Mouse (Mus musculus) brain, embryonic 14.5 days (tissue): ENCODE data around the gene Nudt22. TPM values are rescaled to one million over a fixed set of nuclear protein-coding genes. Genes with fewer than 3 reads are reported as not detected.
A peak's percentile ranks its signal among the peaks of the same experiment; 100 is the strongest.

Experiments
- DNase-seq: peaks from one replicate; pipeline ENCODE4 v3.0.0-alpha.2; 2011; ENCODE audit warnings: low read depth
- CTCF ChIP-seq: fragments of 200-500 bp; IDR thresholded peaks from 2 replicates; pipeline ENCODE4 v1.5.1; 2012; ENCODE audit warnings: inconsistent platforms, mild to moderate bottlenecking, moderate library complexity, borderline replicate concordance; ENCODE audit not compliant: insufficient read depth, insufficient read length; ENCODE audit errors: extremely low read depth
- POLR2A ChIP-seq: fragments of 200-500 bp; IDR thresholded peaks from 2 replicates; pipeline ENCODE4 v1.6.1; 2012; ENCODE audit warnings: mild to moderate bottlenecking, inconsistent platforms, borderline replicate concordance; ENCODE audit not compliant: poor library complexity, insufficient read depth, insufficient read length, severe bottlenecking; ENCODE audit errors: extremely low read depth
- polyA plus RNA-seq: library from polyadenylated mRNA; depleted of rRNA; stranded (reverse); fragments of >200 nt; gene quantifications from 2 replicates; pipeline ENCODE4 v1.2.3, GENCODE M21; 2012

The Nudt22 gene
- polyA plus RNA-seq, 1 experiment = 15.4 TPM

DNA sequence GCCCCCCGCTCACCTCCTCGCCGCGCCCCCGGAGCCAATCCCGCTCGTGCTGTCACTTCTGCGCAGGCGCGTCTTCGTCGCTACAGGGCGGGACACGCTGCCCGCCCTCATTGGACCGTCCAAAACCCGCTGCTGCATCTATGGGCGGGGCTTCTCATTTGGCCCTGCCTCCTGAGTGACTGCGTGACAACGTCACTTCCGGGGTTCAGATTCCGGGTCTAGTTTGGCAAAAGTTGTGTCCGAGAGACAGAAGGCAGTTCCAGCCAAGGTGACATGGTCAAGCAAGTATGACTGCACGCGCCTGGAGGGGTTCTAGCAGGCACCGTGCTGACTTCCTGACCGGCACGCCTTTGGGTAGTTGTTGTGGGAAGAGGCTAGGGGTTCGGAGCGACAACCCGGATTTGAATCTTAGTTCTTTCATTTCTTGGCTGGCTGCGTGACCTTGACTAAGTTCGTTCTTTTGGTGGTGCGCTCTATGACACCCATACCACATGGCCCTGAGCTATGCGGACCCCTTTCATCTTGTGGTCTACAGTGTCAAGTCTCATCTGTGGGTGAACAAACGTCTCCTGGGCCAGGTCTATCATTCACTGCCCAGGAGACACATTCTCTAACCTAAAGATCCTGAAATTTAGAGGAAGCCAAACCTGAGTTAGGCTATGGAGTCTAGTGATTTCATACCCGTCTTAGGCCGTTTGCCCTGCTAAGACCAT is 15.4 kb downstream of the Nudt22 start, which contains the start of gene Fkbp2:
Gene Fkbp2, minus strand, starts transcription at position 121 of the 713 bp plus-strand sequence.
- peak; percentile 99 for DNase-seq
- TF ChIP-seq CTCF (no peak), POLR2A (no peak)

DNA sequence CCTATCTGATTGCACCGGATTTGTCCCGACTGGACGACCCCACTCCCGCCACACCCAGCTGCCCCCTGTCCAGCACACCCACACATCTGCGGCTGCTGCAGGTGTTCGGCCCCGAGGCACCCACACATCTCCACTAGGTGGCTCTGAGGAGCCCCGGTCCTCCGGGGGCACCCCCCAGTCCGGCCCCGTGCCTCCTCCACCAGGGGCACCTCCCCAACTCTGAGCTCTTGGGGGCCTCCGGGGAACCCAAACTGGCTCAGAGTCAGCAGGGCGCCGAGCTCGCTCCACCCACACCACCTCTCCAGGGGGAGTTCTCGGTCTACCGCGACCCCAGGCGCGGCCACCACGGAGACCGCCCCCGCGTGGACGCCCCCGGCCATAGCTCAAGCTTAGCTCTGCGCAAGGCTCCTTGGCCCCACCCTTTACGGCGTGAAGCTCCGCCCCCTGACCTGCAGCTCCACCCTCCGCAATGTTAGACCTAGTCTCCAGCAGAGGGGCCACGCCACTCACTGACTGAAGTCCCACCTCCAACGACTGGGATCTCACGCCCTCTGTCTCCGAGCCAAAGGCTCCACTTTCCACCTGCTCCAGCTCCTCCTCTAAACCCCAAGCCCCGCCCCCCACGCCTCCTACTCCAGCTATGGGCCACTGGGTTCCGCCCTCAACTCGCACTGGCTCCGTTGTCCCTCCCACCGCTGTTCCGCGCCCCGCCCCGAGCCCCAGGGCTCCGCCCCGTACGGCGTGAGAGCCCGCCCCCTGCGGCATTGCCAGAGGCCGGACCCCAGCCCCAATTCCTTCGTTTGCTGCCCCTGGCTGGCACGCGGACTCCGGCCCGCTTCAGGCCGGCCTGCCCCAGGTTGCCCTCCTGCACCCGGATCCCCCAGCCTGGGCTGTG is 16.2 kb downstream of the Nudt22 start:
- TF ChIP-seq POLR2A = peak; percentile 68
- TF ChIP-seq CTCF = peak; percentile 65
- DNase-seq = peak; percentile 99

DNA sequence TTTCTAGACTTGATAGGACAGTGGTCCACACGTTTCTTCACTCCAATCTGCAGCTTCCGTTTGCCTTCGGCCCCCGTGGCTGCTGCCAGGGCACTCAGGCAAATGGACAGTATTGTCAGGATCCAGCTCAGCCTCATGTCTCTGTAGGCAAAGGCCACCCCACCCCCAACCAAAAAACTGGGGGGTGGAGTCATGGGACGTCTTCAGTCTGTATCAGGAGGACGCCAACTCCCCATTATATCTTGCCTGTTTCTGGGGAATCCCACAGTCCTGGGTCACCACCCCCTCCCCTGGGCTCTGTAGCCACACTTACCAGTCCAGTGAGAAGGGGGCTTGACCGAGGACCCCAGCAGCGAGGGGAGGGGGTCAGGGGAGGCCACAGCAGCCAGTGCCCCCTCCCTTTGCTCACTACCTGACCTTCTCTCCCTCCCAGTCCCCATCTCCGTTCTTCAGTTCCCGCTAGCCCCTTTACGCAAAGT is 16.9 kb downstream of the Nudt22 start:
- DNase-seq = peak; percentile 18
- TF ChIP-seq POLR2A (no peak), CTCF (no peak)

DNA sequence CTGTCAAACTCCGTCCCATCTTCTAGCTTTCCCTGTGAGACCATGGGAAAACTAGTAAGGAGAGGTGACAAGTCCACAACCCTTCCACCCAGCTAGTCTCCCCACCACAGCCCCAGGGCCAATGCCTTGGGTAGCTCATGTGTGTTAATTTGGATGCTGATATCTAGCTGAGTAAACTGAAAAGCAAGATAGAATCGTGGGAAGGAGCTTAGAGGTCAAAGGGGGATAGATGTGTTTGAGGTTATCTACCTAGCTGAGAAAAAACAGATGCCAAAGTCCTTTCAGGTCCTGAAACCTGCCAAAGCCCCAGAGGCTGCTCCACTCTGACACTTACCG is 17.3 kb downstream of the Nudt22 start:
- TF ChIP-seq POLR2A (no peak), CTCF (no peak)
- DNase-seq = no peak

GRCm38 (mm10) chr19:6977759-6978638 is 17.9 kb downstream of the Nudt22 start:
- TF ChIP-seq POLR2A = no peak
- no peak for TF ChIP-seq CTCF
- no peak for DNase-seq

GRCm38 (mm10) chr19:6975537-6976521 is 20.1 kb downstream of the Nudt22 start, which contains the start of gene Plcb3:
Plcb3 (minus strand) TSS chr19:6976470.
- TF ChIP-seq CTCF (peak; percentile 50), POLR2A (0 out of 2 replicates have a peak, but pooled peaks have one; percentile 11)
- DNase-seq = peak; percentile 95

DNA sequence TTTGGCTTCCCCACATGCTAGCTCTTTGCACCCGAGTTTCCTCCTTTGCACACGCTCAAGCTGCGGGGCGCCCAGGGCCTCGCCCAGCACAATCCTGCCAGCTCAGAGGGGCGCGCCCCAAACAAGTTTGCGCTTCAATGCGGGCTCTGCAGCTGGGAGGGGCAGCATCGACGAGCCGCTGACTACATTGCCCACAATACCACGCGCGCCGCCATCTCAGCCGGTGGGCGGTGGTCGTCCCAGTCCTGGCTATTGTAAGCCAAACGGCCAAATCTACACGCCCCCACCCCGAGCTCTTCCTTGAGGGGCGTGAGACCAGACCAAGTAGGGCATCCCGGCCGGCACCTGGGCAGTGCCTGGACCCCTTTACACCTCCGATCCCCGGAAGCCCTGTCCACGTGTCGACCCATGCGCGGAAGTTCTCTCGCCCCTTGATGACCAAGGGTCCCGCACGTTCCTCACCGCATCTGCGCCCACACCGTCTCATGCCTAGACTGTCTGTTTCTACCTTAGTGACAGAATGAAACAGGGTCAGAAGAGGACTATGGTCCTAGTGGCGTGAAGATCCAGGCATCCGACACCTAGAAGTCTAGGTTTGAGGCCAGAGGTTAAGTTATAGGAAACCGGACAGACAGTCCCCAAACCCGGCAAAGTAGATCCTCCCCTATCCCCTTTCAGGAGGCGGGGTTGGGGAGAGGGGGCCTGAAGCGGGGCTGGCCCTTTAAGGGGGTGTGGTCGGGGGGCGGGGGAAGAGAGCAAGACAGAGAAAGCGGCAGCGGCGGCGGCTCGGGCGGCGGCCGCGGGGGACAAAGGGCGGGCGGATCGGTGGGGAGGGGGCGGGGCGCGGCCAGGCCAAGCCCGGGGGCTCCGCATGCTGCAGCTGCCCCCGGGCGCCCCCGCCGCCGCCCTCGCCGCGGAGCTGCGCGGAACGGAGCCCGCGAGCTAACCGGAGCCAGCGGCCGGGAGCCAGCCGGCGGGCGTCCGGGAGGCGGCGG is 21.4 kb downstream of the Nudt22 start, which contains the start of gene Ppp1r14b:
Gene Ppp1r14b, plus strand, starts transcription at position 758 of the 995 bp plus-strand sequence.
- no peak for TF ChIP-seq CTCF
- peak; percentile 19; the same call in 1 of the 2 replicates for TF ChIP-seq POLR2A
- peak; percentile 96 for DNase-seq

DNA sequence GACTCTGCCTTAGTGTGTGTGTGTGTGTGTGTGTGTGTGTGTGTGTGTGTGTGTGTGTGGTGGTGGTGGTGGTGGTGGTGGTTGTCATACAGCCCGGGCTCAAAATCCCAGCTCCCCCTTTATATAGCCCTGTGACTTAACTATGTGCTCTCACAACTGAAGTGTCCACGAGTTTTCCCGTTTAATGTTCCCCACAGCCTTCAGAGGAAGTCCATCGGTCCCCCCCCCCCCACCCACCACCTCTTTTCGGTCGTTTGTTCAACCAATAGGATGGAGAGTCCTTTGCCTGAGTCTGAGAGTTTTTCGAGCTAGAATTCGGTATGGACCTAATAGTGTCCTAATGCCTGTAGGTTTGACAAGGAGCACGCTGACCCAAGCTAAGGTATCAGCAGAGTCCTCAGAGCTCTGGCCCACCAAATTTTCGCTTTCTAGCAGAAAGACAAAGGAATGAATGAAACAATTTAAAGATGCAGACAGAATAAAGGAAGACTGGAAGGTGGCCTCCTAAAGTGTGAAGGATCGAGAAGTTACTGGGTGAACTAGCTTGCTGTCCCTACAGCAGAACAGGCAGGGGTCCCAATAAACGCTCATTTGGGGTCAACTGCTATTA is 22.2 kb downstream of the Nudt22 start:
- TF ChIP-seq POLR2A = no peak
- no peak for TF ChIP-seq CTCF
- no peak for DNase-seq
